Mouse (Mus musculus) myocyte (in vitro differentiated cells): ENCODE data around the gene Cenpp. TPM values are rescaled to one million over a fixed set of nuclear protein-coding genes. Genes with fewer than 3 reads are reported as not detected.

ENCODE experiments used
- H3K27me3 ChIP-seq: one replicate; pipeline ENCODE4 v1.6.1; 2011; ENCODE audit not compliant: control insufficient read depth, insufficient read depth, insufficient read length
- H3K36me3 ChIP-seq: one replicate; pipeline ENCODE4 v1.6.1; 2011; ENCODE audit not compliant: control insufficient read depth, insufficient read depth
- H3K4me2 ChIP-seq: one replicate; pipeline ENCODE4 v1.6.1; 2011; ENCODE audit warnings: low read depth, control low read depth
- H3K4me3 ChIP-seq: one replicate; pipeline ENCODE4 v1.5.1; 2011; ENCODE audit warnings: mild to moderate bottlenecking, control low read depth, moderate library complexity
- H3K79me2 ChIP-seq: one replicate; pipeline ENCODE4 v1.6.1; 2011; ENCODE audit not compliant: control insufficient read depth, insufficient read depth
- H3ac ChIP-seq: one replicate; pipeline ENCODE4 v1.6.1; 2011; ENCODE audit not compliant: control insufficient read depth, insufficient read length
- CEBPB ChIP-seq: IDR thresholded peaks from 2 replicates; pipeline ENCODE4 v1.6.1; 2011; ENCODE audit warnings: mild to moderate bottlenecking, moderate library complexity; ENCODE audit not compliant: poor library complexity, insufficient read depth, severe bottlenecking
- E2F4 ChIP-seq: IDR thresholded peaks from one replicate; pipeline ENCODE4 v1.6.1; 2011; ENCODE audit warnings: mild to moderate bottlenecking, control low read depth, moderate library complexity; ENCODE audit not compliant: insufficient read depth
- MAX ChIP-seq: IDR thresholded peaks from one replicate; pipeline ENCODE4 v1.6.1; 2011; ENCODE audit warnings: low read depth, mild to moderate bottlenecking, control low read depth
- MYOD1 ChIP-seq, 3 experiments: IDR thresholded peaks; one replicate each; pipeline ENCODE4 v1.6.1; 2011; ENCODE audit warnings: control low read depth in 2 of 3, low read depth in 2 of 3, mild to moderate bottlenecking in 2 of 3, moderate library complexity in 1 of 3; ENCODE audit not compliant: insufficient read length in 2 of 3, control insufficient read depth in 1 of 3
- MYOG ChIP-seq, 3 experiments: IDR thresholded peaks; one replicate each; pipeline ENCODE4 v1.6.1; 2011; ENCODE audit warnings: control low read depth in 2 of 3, low read depth in 2 of 3, mild to moderate bottlenecking in 2 of 3; ENCODE audit not compliant: insufficient read length in 2 of 3, control insufficient read depth in 1 of 3, insufficient read depth in 1 of 3
- POLR2A ChIP-seq: IDR thresholded peaks from one replicate; pipeline ENCODE4 v1.6.1; 2011; ENCODE audit warnings: low read depth, mild to moderate bottlenecking, control low read depth, moderate library complexity; ENCODE audit not compliant: insufficient read length
- POLR2AphosphoS2 ChIP-seq: IDR thresholded peaks from one replicate; pipeline ENCODE4 v1.6.1; 2011; ENCODE audit warnings: low read depth, control low read depth; ENCODE audit not compliant: insufficient read length
- REST ChIP-seq: IDR thresholded peaks from one replicate; pipeline ENCODE4 v1.6.1; 2011; ENCODE audit warnings: mild to moderate bottlenecking, control low read depth, moderate library complexity; ENCODE audit not compliant: insufficient read depth, insufficient read length
- SRF ChIP-seq: IDR thresholded peaks from one replicate; pipeline ENCODE4 v1.6.1; 2011; ENCODE audit warnings: low read depth; ENCODE audit not compliant: control insufficient read depth, insufficient read length
- TCF12 ChIP-seq: IDR thresholded peaks from one replicate; pipeline ENCODE4 v1.6.1; 2011; ENCODE audit warnings: mild to moderate bottlenecking, control low read depth; ENCODE audit not compliant: poor library complexity, insufficient read depth, severe bottlenecking
- TCF3 ChIP-seq: IDR thresholded peaks from one replicate; pipeline ENCODE4 v1.6.1; 2011; ENCODE audit warnings: low read depth, control low read depth; ENCODE audit not compliant: insufficient read length
- USF1 ChIP-seq: IDR thresholded peaks from one replicate; pipeline ENCODE4 v1.6.1; 2011; ENCODE audit warnings: low read depth, mild to moderate bottlenecking, control low read depth, moderate library complexity
- polyA plus RNA-seq: library from polyadenylated mRNA; unstranded; fragments of >200 nt; fragmentation: generic; extraction: Trizol; gene quantifications from one replicate; pipeline ENCODE4 v1.2.1, GENCODE M21; 2012; ENCODE audit warnings: missing spikeins

Gene Cenpp
- polyA plus RNA-seq, 1 experiment, result 6.3 TPM

DNA sequence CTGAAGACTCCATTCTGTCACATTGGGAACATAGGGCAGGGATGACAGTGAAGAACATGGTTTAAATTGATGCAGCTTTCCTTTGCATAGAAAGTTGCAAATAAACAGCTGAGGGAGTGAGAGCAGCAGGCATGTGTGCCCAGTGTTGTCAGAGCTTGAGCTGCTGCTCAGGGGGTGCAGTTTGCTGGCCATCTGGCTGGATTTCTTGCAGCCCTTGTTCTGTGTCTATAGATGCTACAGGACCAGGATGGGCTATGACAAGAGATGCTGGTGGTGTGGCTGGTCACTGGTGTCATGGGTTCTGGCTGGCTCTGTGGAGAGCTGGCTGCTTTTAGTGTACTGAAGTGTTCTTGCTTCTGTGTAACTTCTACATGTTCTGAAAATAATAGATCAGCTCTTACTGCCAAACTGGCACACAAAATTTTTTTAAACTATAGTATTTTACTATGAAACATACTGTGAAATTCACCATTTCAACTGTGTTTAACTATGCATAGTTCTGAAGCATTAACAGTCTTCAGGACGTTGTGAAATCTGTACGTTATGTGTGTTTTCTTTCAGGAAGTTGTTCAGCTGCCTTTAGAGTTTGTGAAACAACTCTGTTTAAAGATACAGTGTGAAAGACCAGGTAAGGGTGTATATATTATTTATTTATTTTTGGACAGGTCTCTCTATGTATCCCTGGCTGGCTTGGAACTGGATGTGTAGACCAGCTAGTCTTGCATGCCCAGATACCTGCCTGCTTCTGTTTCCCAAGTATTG, 219.1 kb downstream of the Cenpp start:
- Histone ChIP-seq H3ac (no peak overlapping the region), H3K4me2 (no peak overlapping the region), H3K79me2 (peaks cover 33% of the 10 kb centered on the region), H3K4me3 (no peak overlapping the region), H3K36me3 (peaks cover 22% of the 10 kb centered on the region), H3K27me3 (no peaks in the 10 kb centered on the region)
- no peak for TF ChIP-seq POLR2A
- TF ChIP-seq SRF, result no peak
- TF ChIP-seq MAX, result no peak
- TF ChIP-seq POLR2AphosphoS2, result no peak
- no peak for TF ChIP-seq TCF3
- no peak for TF ChIP-seq REST
- TF ChIP-seq USF1, result no peak

DNA sequence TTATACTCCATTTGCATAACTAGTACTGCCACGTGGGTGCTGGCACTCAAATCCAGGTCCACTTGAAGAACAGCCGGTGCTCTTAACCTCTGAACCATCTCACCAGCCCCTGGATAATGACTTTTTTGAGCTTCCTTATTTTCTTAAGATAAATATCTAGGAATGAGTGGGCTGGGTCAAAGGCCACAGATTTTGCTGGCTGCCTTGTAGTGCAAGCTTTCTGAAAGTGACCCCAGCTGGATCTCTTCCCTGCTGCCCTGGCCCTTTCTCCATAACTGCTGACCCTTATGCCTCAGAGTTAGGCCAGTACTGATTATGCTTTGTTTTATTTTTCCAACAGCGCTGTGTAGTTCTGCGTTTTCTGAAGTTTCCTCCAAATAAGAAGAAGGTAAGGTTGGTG, 222.1 kb downstream of the Cenpp start:
- Histone ChIP-seq H3K79me2 (peaks cover 62% of the 10 kb centered on the region), H3ac (no peak overlapping the region), H3K4me2 (no peak overlapping the region), H3K27me3 (no peaks in the 10 kb centered on the region), H3K36me3 (peaks cover 18% of the 10 kb centered on the region), H3K4me3 (no peak overlapping the region)
- TF ChIP-seq TCF3 (no peak), USF1 (no peak), CEBPB (no peak), E2F4 (no peak), MYOG (IDR thresholded peaks at IDR 0.05; ENCODE audit: control insufficient read depth in 1 of 3, insufficient read depth in 1 of 3, insufficient read length in 2 of 3, low read depth in 2 of 3) (no peak), POLR2A (no peak)

DNA sequence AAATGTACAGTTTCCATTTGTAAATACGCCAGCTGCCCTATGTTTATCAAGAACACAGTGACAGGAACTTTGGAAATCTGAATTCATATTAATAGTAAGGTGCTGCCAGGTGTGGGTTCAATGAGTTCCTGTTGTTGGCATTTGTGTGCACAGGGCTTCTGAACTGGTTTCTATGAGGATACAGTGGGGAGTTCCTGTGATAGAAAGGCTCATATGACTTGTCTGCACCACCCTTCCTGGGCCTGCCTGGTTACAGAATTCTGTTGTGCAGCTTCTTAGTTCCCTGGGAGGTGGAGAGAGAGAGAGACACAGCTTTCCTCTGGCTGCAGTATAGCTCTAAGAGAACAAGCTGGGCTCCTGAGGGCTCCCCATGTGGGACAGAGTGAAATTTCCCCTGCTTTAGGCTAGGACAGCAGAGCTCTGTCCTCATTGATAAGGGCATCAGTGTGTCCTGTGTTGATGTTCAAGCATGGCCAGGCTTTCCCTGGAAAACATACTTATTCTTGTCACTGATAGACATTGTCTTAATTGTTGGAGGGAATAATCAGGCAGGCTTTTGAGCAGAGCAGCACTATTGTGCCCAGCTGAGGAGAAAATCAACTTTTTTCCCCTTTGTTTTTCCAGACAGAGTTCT, 224.4 kb downstream of the Cenpp start:
- H3ac ChIP-seq, result no peak overlapping the region

DNA sequence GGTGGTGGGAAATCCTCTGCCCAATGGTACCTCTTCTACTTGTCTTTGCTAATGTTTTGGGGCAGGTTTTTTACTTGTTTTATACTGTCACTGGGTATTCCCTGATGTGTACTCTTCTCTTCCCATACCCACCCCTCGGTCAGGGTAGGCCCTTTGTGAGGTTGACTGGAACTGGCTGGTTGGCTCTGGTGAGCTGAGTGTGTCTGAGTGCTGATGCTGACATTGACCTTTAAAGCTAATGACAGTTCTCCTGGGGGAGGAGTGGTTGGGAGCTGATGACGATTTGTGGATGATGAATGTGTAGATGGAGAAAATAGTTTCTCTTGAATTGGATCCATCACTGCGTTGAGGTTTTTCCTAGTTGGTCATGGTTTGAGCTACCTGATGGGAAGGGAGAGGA, 225.8 kb downstream of the Cenpp start:
- Histone ChIP-seq H3ac (no peak overlapping the region), H3K27me3 (no peaks in the 10 kb centered on the region), H3K4me2 (no peak overlapping the region), H3K36me3 (no peaks in the 10 kb centered on the region), H3K79me2 (peaks cover 98% of the 10 kb centered on the region), H3K4me3 (no peak overlapping the region)
- no peak for TF ChIP-seq TCF3
- TF ChIP-seq MYOG (IDR thresholded peaks at IDR 0.05; ENCODE audit: control insufficient read depth in 1 of 3, insufficient read depth in 1 of 3, insufficient read length in 2 of 3, low read depth in 2 of 3), result no peak
- TF ChIP-seq TCF12, result no peak
- TF ChIP-seq POLR2A, result no peak
- no peak for TF ChIP-seq CEBPB
- TF ChIP-seq MAX, result no peak
- TF ChIP-seq USF1, result no peak
- TF ChIP-seq SRF, result no peak
- no peak for TF ChIP-seq REST
- no peak for TF ChIP-seq E2F4
- no peak for TF ChIP-seq POLR2AphosphoS2
- no peak for TF ChIP-seq MYOD1 (IDR thresholded peaks at IDR 0.05; ENCODE audit: control insufficient read depth in 1 of 3, insufficient read length in 2 of 3, low read depth in 2 of 3)

More for the DNA sequence above, 224.4 kb downstream of the Cenpp start:
- Histone ChIP-seq H3K4me3 (no peak overlapping the region), H3K36me3 (peaks cover 10% of the 10 kb centered on the region), H3K27me3 (no peaks in the 10 kb centered on the region), H3K79me2 (peaks cover 86% of the 10 kb centered on the region), H3K4me2 (no peak overlapping the region)
- TF ChIP-seq POLR2AphosphoS2 (no peak), CEBPB (no peak), MYOD1 (IDR thresholded peaks at IDR 0.05; ENCODE audit: control insufficient read depth in 1 of 3, insufficient read length in 2 of 3, low read depth in 2 of 3) (no peak), TCF12 (no peak), MYOG (IDR thresholded peaks at IDR 0.05; ENCODE audit: control insufficient read depth in 1 of 3, insufficient read depth in 1 of 3, insufficient read length in 2 of 3, low read depth in 2 of 3) (no peak), SRF (no peak), E2F4 (no peak), POLR2A (no peak), MAX (no peak)

DNA sequence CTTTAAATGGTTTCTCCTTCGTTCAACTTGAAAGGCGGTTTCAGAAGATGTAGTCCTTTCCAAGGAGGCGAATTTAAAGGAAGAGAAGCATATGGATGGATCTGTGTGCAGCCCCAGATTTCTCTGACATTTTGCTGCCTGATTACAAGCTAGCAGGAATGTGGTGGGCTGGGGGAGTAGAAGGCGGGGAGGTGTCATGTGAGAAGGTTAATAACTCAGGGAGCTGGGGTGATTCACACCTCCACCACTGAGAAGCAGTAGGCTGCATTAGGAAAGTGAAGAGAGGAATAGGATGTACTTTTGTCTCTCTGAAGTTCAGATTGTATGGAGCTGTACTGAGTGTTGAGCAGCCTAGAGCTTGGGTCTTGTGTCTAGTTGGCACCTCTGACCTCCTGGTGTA, 230.6 kb downstream of the Cenpp start:
- Histone ChIP-seq H3K4me3 (peak overlapping the region; percentile 85), H3K27me3 (no peaks in the 10 kb centered on the region), H3K79me2 (peaks cover 62% of the 10 kb centered on the region), H3ac (peak overlapping the region; percentile 55), H3K36me3 (no peaks in the 10 kb centered on the region), H3K4me2 (peak overlapping the region; percentile 97)
- TF ChIP-seq CEBPB (no peak), REST (no peak), POLR2A (no peak), TCF12 (no peak), USF1 (no peak), TCF3 (no peak), E2F4 (no peak), MYOD1 (IDR thresholded peaks at IDR 0.05; ENCODE audit: control insufficient read depth in 1 of 3, insufficient read length in 2 of 3, low read depth in 2 of 3) (no peak), SRF (no peak), MYOG (IDR thresholded peaks at IDR 0.05; ENCODE audit: control insufficient read depth in 1 of 3, insufficient read depth in 1 of 3, insufficient read length in 2 of 3, low read depth in 2 of 3) (no peak), MAX (no peak), POLR2AphosphoS2 (no peak)
